Mouse (Mus musculus): ENCODE results near the gene Prkch. TPM values are rescaled to one million over a fixed set of nuclear protein-coding genes. Genes with fewer than 3 reads are reported as not detected.

Prkch gene
- polyA plus RNA-seq, 1 experiment = 11.4 TPM

GRCm38 (mm10) chr12:73583318-73583717 lies 1.3 kb upstream of the Prkch start:
- no peak for DNase-seq (ENCODE audit: low read depth)

- no peak for DNase-seq (ENCODE audit: low read depth)
These were observed 585 bp upstream of the Prkch start for GRCm38 (mm10) chr12:73583813-73584609.

DNA sequence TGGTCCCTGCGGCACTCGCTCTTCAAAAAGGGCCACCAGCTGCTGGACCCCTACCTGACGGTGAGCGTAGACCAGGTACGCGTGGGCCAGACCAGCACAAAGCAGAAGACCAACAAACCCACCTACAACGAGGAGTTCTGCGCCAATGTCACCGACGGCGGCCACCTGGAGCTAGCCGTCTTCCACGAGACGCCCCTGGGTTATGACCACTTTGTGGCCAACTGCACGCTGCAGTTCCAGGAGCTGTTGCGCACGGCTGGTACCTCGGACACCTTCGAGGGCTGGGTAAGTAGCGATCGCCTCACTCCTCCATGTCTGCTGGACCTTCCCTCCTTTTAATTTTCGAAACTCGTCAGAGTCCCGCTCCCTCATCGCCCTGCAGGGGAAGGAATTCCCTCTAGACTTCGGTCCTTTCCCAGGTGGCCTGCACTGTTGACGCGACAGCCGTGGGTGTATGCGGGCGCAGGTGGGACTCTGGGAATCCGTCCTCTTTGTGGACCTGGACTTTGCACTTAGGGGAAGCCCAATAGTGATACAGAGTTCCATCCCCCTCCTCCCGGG lies 725 bp downstream of the Prkch start:
- DNase-seq (ENCODE audit: low read depth) = no peak

DNA sequence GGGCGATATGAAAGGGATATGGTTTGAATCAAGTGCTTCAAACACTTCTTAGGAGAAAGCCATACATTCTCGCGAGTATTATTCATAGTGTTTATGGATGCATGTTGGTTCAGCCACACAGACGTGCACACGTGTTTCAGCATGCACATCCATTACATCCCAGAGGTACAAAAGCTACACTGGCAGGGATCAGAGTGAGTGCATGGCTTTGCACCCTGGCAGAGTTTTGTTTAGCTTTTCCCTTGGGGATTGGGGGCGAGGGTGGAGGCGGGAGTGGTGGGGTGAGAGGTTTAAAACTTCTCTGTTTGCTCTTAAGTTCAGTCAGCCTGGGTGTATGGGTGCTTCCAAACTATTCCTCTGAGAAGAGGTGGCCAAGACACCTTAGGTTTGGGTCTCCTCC lies 1.3 kb downstream of the Prkch start:
- no peak for DNase-seq (ENCODE audit: low read depth)

DNA sequence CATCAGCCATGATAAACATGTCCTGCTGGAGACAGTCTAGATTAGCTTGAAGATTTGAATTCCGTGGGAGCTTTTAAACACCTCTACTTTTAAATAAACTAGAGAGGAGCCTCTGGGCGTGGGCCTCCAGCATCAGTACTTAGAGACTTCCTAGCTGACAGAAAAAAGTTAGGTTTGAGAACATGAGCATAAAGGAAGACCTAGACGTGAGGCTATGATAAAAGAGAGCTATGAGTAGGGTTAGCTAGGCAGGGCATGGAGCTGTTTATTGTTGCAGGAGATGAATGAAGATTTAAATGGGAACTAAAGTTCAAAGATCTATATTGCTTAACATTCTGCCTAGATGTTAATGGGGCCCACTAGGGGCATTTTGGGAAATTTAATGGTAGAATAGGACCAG lies 2.7 kb downstream of the Prkch start:
- no peak for DNase-seq (ENCODE audit: low read depth)

DNA sequence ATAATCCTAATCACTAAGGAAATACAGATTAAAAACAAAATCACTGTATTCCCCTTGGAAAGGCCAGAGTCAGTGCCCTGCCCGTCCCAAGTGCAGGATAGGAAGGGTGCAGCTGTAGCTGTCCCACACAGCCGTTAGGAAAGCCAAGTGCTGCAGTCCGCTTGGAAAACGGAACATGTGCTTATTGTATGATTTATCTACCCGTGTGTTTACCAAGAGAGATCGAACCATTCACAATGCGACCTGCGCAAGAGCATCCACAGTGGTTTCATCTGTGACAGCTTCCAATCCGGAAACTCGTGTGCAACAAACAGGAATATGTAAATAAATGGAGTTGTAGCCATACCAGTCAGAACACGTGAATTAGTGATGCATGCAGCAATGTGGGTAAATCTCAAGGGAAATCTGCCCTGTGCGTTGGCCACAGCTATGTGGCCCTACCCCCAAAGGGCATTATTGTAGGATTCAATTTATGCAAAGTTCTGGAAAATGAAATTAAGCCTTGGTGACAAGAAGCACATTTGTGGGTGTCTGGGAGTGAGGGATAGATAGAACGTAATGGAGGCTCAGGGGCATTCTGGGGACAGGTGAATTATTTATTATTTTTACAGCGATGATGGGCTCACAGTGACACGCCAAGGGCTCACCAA lies 6.2 kb downstream of the Prkch start:
- DNase-seq (ENCODE audit: low read depth) = no peak

DNA sequence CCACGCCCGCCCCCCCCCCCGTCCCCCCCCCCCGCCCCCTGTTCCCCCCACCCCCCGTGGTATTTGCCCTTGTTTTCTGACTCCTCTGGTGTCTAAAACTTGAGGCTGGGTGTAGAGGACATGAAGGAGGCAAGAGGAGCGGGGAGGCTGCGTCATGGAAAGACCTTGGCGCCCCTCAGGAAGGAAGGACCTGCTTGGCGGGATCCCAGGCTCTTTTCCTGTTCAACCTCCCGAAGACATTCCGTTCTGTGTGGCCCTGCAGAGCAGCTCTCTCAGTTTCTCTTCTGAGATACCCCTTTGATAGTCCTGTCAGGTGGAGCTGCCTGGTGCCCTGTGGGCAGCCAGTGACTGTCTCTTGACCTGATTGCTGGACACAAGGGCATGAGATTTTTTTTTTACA lies 7.0 kb downstream of the Prkch start:
- DNase-seq (ENCODE audit: low read depth) = no peak

DNA sequence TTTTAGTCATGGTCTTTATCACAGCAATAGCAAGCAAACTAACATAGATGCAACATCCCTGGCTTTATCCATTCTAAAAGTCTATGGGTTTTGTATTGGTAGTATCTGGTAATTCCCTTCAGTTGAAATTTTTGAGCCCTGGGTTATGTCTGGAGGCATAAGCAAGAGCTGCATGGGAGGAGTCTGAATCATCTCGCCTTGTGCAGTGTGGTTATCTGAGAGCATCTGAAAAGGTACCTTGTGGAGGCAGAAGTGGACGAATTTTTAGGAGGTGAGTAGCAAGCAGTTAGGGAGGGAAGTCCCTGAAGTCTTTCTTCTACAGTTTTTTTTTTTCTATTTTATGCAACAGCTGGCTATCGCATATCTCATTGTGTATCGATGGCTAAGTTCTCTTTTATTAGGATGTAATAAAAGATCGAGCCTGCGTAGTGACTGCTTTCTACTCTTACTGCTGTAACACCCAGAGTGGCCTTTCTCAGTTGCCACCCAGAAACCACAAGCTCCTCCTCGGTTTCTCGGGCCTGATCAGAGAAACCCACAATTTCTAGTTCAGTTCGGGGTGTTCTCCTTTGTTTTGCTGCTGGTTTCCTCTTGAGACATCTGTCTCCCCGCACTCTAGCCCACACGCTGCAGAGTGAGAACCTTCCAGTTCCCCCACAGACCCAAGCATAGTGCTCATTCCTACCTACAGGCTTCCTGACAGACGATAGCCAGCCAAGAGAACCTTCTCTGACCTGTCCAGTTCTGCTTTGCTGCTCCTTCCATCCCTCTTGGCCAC lies 8.6 kb downstream of the Prkch start:
- no peak for DNase-seq (ENCODE audit: low read depth)

GRCm38 (mm10) chr12:73594177-73594745 lies 9.7 kb downstream of the Prkch start:
- DNase-seq (ENCODE audit: low read depth) = no peak

DNA sequence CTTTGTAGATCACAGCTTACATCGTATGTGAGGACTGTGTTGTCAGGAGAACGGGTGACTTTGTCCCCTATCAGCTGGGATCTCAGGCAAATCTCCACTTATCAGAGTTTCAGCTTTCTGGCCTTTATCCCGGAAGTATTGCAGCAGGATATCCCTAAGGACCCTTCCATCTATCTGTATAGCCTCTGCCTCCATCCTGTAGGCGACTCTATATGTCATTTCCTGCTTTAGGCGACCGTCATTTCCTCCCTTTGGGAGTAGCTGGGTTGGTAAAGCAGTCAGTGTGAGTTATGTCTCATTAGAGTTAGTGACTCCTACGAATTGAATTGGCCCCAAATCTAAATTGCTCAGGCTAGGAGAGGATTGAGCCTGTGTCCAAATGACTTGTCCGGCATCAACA lies 10.6 kb downstream of the Prkch start:
- no peak for DNase-seq (ENCODE audit: low read depth)

- DNase-seq (ENCODE audit: low read depth) = no peak
These were observed 13.6 kb downstream of the Prkch start for GRCm38 (mm10) chr12:73598241-73598640.

GRCm38 (mm10) chr12:73600457-73600856 lies 15.9 kb downstream of the Prkch start:
- DNase-seq (ENCODE audit: low read depth) = no peak

DNA sequence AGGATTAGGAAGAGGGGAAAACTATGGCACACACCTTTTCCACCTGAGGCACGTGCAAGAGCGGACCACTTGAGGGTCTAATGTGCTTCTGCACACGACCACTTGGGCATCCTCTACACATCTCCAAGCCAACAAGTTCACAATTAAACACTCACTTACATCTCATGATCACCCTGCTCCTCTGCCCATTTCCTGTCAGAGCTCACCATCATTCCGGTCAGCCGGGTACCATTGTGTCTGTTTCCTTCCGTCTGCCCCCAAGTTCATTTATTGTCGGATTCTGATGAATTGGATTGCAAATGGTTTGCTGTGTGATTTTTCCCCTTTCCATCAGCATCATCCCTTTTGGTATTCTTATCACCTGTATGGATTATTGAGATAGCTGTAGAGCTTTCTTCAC lies 18.4 kb downstream of the Prkch start:
- DNase-seq (ENCODE audit: low read depth) = no peak

GRCm38 (mm10) chr12:73603653-73604052 lies 19.1 kb downstream of the Prkch start:
- no peak for DNase-seq (ENCODE audit: low read depth)

- DNase-seq (ENCODE audit: low read depth) = no peak
These were observed 20.2 kb downstream of the Prkch start for GRCm38 (mm10) chr12:73604762-73605161.

DNA sequence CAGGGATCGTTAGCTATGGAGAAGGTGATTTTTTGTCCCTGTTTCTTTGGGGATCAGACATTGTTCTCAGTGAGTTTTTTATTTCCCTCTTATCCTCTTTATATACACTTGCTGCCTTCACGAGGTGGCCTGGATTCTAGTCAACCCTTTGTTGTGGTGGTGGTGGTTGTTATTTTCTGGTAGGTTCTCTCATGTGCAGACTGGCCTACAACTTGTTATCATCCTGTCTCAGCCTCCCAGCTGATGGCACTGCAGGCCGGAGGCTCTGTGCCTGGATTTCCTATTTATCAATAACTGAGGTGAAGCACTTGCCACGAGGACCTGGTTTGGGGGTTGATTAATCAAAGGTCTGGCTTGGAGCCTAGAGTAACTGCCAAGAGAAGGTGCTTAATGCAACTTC lies 20.6 kb downstream of the Prkch start:
- no peak for DNase-seq (ENCODE audit: low read depth)

- no peak for DNase-seq (ENCODE audit: low read depth)
These were observed 22.9 kb downstream of the Prkch start for GRCm38 (mm10) chr12:73607381-73608064.

- no peak for DNase-seq (ENCODE audit: low read depth)
These were observed 23.4 kb downstream of the Prkch start for GRCm38 (mm10) chr12:73608065-73608397.

DNA sequence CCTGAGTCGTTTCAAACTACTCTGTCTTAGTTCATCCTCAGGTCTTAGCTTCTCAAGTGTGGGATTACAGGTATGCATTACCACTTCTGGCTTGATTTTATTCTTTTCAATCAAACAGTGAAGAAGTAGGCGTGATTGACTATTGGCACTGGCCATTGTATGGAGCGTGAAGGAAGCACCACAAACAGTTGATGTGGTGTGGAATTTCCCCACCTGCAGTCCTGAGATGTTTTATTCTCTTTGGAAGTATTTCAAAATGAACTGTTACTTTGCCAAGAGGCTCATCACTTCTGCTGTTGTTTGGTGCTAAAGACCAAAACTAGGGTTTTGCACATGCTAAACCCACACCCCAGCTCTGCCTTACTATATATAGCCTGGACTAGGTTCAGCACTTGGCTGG lies 24.7 kb downstream of the Prkch start:
- no peak for DNase-seq (ENCODE audit: low read depth)

DNA sequence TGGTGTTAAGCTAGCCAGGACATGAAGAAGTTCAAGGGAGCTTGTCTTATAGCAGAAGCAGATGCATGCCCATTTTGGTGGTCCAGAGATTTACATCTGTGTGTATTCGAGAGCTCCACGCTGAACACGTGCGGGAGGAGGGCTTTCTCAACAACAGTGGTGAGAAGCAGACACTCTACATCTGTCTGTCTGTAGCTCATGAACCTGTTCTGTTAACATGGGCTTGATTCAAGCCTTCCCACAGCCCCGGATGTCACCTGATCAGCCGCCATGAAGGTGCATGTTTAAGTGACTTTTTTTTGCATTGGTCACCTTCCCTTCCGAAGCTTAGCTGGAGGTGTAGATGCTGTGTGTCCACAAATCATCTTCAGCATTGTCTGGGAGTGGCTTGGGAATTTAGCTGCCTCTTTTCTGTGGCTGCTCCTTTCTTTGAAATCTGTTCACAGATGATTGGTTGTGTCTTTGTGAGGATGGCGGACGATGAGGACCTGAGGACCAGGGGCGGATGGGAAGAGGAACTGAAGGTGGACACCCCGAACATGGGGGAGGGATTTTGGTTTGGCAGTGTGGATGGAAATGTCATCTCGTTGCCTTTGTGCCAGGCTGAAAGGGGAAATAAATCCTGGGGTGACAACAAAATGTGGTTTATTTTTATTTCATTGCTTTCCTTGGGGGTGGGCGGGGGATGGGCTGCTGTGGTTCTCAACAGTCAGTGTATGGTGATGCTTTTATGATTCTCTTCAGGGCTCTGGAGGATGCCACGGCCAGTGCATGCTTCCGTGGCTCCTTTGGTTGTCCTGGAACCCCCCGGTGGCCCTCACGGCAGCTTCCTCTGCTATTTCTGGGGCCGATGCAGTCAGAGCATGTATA lies 25.3 kb downstream of the Prkch start:
- no peak for DNase-seq (ENCODE audit: low read depth)
